Mouse (Mus musculus): ENCODE results near the gene N4bp2l2.

GRCm38 (mm10) chr5:150594649-150595339, 71.2 kb downstream of the N4bp2l2 start:
- TF ChIP-seq EP300 (IDR thresholded peaks at IDR 0.05; ENCODE audit: low read depth) = no peak
- TF ChIP-seq CTCF (IDR thresholded peaks at IDR 0.05; ENCODE audit: low read depth) = no peak

All from liver, embryonic 14.5 days (tissue).